Mouse (Mus musculus): ENCODE data around the gene Ext2.

Ext2 gene

DNA sequence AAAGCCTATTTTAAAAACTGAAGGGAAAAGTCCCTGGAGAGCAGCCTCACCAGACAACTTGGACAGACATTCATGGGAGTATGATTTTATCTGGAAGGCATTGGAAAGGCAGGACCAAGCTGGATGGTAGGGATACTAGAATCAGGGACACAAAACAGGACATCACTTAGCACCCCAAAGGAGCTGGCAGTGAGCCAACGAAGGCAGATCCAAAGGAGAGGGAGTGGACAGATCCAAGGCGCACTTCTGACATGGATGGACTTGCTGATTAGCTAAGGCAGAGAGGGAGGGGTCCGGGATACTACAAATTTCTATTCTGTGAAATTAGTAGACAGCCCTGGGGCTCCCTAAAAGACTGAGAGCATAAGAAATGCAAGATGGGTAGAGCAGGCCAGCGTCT lies 16.8 kb downstream of the Ext2 start:
- DNase-seq, result no peak

DNA sequence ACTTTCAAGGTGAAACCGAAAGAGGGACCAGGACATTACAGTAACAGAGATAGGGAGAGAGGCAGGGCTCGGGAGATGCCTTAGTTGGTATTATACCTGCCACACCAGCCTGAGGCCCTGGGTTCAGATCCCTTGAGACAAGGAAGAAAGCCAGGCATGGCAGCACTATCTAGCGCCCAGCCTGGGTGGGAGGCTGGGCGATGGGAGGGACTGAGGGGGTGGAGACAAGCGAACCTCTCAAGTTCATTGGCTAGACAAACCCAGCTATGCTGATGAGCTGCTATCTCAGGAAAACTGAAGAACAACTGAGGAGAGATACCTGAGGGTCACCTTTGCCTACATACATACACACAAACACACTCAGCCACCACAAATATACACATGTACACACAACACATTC lies 17.3 kb downstream of the Ext2 start:
- DNase-seq, result no peak

DNA sequence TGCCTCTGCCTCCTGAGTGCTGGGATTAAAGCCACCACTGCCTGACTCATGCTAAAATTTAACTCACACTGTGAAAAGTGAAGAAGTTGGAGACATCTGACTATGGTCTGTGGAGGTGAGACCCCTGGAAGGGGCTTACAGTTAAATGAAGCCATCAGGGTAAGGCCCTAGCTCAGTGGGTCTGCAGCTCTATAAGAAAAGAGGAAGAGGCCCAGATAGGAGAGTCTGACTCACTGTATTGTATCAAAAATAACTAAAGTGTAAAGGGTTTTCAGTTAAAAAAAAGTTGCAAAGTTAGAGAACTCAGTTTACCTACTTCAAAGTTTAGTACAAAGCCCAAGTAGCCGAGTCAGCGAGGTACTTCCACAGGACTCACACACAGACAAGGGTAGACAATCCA lies 19.4 kb downstream of the Ext2 start:
- DNase-seq, result no peak

DNA sequence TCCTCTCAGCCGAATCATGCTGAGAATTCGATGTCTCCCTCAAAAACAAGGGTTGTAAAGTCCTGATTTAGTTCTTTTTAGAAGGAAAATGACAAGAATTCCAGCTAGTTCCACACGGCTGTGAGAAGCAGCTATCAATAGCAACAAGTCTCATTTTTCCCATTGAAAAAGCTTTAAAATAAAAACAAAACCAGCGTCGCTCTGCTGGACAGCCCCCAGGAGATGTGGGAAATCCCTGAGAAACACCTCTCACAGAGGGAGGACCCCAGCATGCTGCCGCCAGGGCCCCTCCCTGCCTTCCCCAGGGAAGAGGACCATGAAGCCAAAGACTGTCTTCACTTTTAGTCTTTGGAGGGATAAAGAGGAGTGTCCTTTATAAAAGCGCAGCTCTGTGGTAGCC lies 21.3 kb downstream of the Ext2 start:
- no peak for DNase-seq

DNA sequence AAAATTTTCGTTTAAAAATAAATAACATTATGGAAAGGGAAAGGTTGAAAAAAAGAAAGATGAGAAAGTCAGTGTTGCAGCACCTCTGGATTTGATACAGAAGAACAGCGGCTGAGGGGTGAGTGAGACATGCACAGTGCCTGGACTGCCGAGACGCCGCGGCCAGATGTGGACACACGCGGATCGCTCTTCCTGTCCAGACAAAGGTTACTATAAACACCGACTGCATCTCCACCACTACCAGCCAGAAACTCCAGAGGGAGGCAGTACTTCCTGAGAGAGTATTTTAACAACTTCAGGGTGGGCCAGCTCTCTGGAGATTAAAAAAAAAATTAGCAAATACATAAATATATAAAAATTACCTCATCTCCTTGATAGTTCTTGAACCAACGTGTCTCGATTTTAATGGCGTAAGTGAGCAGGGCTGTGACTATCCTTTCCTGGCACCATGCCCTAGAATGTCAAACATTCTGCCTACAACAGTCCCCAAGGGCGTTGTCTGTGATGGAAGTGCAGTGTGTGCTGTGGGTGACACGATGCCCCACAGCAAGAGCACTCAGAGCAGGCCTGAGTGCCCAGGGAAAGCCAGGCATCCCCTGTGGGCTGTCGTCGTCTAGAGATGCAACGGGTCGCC lies 25.1 kb downstream of the Ext2 start:
- DNase-seq, result no peak

DNA sequence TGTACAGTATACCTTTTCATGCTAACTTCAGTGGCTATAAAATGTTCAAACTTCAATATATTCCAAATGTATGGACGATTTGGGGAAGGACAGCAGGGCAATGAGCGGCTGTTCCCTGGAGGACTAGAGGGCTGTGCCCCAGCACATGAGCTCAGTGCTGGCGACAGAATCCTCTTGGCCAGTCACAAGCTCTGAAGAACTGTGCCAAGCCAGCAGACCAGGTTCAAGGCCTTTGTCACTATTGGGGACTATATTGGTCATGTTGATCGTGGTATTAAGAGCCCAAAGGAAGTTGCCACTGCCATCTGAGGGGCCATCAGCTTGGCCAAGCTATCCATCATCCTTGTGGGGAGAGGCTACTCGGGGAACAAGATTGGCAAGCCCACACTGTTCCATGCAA lies 28.0 kb downstream of the Ext2 start:
- no peak for DNase-seq

DNA sequence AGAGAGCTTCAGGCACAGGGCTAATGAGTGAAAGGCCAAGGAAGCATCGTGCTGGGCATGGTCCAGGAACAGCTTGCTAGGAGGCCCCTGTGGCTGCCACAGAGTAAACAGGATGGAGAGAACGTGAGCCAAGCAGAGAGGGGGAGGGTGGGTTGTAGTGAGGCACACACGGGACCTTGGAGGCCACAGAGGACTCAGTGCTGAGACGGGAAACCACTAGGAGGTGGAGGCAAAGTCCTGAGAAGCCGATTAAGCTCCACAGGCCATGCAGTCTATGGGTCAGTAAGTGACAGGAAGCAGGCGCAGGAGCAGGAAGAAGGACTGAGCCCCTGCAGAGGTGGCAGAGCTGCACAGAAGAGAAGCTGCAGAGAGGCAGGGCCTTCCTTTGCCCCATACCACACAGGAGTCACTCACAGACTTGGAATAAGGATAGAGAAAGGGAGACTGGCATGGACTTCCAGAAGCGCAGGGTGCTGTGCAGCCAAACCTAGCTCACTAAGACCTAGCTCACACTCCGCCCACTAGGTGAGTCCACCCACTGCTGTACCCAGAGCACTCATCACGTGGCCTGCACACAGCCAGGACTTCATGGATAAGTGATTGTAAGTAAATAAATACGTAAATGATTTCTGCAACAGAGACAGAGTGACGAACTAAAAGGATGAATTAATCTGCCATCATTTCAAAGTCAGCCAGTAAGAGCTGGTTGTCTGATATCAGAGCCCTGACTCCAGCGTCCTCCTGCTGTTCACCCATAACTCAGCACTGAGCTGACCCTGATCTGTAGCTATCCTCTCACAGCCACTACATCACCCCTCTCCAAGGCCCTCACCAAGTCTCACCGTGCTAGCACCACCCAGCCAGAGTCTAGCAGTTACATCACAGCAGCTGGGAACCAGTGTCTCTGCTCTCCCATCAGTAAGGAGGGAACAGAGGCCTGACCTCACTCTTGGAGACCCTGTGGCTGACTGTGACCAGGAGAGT lies 30.6 kb downstream of the Ext2 start:
- peak; percentile 99 for DNase-seq

DNA sequence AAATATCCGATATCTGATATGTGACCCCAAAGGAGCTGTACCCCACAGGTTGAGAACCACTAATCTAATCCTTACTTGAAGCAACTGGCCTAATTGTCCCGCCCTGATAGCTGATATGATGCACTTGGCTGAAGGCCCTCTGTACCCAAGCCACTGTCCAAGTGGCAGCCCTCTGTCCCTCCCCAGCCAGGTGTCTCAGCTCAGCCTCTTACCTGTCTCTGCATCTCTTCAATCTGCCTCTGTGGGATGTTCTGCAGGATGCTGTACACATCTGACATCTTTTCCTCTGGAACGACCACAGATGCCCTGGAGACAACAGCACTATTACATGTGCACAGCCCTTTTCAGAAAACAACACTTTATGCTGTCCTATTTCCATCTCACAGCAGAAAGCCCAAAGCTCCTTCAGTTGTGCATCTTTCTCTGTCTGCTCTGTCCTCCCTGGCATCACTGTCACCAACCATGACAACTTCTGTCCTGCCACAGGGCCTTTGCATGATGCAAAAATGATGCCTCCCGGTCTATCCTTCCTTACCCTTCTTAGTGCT lies 31.5 kb downstream of the Ext2 start:
- no peak for DNase-seq

DNA sequence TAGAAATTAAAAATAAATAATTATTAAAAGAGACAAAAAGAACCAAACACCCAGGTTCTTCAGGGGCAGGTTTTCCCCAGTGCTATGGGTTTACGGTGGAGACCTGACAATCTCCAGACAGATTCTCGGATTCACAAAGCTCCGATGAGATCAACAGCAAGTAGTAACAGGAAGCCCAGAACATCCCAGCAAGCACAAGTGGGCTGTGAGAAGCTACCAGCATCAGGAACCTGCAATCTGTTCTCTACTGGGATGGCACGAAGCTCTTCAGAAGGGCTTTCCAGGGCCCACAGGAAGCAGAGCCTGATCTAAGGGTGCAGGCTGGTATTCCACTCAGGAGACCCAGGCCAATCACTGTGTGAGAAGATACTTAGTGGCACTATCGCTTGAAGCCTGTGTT lies 33.8 kb downstream of the Ext2 start:
- no peak for DNase-seq

DNA sequence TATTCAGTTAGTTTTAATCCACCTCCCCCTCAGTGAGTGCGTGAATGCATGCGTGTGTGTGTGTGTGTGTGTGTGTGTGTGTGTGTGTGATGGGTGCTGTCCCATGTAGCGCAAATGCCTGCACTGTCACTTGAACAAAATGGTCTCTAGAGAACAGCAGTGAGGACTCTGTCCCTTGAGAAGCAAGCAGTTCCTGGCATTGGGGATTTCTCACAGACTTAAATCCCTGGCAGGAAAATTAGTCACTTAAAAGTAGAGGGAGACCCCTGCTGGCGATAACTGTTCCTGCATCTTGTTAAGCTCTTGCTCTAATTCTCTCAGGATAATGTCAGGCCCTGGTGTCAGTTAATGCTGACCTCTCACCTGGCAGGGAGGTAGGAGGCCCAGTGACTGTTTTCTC lies 36.2 kb downstream of the Ext2 start:
- DNase-seq, result no peak

DNA sequence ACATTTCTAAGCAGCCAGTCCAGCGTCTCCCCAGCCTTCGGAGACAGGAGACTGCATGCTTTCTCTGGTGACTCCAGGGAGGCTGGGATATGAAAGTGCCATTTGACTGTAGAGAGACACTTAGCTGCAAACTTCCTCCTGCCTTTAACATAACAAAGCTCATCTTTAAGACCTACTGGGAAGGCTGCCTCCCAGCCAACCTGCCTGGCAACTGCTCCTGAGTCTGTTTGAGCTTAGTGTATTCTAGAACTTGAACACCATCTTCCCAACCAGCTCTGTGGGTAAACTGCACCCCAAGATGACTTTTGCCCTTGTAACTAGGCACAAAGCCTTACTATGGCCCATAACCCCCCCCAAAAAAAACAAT lies 37.0 kb downstream of the Ext2 start:
- DNase-seq, result no peak

DNA sequence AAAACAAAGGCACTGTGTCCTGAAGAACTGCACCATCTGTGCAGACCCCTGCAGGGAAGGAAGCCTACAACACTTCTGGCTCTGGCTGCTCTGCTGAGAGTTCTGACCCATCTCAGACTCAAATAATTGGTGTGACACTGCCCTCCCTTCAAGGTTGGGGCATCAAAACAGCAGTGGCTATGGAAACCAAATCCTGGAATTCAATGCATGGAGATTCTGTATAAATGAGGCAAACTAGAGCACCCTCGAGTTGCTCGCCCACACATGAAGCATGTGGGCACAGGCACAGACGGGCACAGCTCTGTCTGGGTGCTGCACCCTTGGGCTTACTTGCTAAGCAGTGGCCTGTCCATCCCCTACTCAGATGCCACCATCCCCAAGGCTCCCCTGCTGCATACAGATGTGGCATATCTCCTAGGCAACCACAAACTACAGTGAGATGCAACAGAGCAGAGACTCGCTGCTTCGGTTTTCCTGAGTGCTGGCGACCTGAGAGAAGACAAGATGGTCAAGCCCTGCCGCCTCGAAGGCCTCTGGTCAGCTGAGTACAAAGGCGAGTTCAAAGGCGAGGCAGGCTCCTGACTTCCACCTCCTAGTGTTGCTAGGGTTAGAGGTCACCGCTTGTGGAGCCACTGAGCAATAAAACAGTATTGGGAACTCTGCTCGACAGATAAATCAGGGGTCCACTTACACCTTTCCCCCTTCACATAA lies 37.5 kb downstream of the Ext2 start:
- no peak for DNase-seq

DNA sequence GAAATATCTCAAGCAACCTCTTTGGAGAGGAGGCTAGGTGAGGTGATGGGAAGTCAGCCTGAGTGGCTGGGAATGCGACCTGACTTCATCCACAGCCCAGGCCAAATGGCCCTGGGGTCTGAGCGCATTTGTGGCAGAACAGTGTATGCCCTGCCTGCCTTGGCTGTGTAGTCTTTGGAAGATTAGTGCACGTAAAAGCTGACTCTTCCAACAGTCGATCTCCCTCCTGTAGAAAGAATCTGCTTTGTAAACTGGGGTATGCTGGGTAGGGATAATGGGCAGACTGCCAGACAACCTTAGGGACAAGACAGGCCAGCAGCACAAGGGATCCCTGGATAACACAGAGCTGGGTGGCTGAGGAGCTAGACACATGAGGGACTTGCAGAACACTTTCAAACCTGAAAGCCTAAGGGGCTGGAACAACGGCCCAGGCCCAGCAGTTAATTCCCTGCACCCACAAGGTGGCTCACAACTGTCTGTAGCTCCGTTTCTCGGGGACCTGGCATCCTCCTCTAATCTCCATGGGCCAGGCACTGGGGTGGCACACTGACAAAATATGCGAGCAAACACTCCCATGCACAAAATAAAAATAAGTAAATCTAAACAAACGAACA lies 38.3 kb downstream of the Ext2 start:
- no peak for DNase-seq

DNA sequence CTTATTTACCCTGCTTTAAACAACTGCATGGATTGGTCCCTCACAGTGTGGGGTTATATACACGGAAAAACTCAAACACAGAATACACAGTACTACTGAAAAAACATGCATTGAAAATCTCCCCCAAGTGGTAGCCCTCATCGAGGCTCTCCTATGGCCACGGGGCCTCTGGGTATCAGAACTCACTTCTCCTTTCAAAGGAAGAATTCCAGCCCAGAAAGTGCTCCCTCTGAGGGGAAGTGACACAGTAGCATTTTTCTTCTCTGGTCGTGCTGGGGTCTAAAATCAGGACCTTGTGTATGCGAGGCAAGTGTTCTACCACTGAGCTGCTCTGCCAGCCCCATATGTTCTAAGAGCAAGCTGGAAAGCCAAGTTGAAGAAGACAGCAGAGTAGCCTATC lies 39.7 kb downstream of the Ext2 start:
- DNase-seq, result no peak

DNA sequence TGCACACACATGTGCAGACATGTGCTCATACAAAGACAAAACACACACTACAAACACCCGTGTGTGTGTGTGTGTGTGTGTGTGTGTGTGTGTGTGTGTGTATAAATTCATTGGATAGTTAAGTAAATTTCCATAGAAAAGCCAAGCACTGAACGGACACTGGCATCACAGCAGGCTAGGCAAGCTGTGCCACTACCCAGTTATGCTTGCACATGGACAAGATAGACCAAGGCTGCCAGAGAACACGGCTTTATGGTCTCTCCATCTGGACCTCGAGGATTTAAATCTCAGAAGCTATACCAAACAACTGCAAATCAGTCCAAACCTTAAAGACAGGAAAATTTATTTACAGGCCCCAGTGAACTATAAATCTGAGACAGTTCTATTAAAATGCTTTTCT lies 40.2 kb downstream of the Ext2 start:
- DNase-seq, result no peak

DNA sequence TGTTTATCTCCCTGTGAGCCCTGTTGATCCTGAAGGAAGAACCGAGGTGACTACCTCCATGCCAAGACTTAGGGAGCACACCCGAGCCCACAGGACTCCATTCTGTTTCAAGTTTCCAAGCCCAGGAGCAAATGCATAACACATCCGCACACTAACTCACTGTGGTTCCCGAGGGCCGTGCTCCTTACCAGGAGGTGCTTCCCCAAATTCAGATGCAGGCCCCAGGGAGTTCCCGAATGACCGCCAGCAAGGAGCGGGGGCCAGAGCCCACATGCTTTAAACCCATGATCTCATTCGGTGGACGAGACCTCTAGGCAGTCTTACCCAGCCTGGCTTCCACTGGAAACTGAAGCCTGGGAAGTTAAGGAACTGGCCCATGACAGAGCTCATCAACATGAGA lies 41.8 kb downstream of the Ext2 start:
- peak; percentile 93 for DNase-seq

DNA sequence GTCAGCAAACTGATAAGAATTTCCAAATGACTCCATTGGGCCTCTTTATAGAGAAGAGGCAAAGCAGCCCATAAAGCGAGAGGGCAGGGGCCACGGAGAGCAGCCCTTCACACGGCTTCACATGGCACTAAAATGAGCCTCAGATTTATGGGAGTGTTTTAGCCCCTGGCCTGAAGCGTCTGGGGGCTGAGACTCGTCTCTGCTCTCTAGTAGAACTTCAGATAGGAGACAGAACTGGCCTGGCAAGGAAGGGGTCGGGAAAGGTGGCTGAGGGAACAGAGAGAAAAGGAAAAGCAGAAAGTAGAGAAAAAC lies 42.5 kb downstream of the Ext2 start:
- no peak for DNase-seq

DNA sequence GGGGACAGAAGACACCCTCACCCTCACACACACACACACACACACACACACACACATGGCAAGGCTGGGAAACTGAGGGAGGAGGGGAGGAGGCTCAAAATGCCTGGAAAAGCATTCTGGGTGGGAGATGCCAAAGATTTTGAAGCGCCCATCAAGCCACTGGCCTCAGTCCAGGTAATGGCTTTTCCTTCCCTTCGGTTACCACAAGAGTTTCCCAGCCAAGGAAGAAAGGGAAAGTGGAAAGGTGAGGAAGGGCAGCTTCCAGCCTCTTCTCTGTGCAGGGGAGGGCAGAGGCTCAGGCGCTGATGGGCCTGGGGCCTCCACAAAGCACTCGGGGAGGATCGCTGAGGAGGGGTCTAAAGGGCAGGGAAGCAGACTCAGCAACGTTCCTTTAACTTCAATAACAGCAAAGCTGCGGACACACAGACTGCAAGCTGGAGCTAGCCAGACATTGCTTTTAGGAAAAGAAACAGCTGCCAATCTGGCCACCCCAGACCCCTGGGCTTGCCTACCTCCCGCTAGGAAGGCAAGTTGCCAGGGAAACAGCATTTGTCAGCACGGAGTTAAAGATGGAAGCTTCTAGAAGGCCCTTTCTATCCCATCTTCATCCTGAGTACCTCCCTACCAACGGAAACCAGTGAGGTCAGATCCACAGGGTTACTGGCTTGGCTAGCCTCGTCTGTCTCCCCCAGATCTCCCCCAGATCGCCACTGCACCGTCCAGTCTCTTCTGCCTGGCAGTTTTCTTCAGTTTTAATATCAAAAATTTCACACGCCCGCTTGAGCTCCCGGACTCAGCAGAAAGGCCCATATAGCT lies 43.1 kb downstream of the Ext2 start:
- peak; percentile 78 for DNase-seq

DNA sequence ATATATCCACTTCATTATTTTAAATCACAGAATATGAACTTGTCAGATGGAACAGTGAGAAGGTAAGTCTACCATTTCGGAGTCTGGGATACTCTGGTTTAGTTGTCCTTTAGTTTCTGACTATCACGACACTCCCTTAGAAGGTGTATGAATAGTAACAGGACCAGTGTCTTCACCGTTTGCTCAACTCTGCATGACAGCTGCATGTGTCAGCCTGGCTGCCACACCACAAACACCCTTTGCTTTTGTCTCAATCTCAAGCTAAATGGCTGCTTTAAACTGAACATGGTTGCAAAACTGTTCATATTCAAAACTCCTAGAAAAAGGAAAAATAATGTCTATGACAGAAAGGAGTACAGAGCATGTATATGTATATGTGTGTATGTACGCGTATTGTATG lies 43.8 kb downstream of the Ext2 start:
- no peak for DNase-seq

DNA sequence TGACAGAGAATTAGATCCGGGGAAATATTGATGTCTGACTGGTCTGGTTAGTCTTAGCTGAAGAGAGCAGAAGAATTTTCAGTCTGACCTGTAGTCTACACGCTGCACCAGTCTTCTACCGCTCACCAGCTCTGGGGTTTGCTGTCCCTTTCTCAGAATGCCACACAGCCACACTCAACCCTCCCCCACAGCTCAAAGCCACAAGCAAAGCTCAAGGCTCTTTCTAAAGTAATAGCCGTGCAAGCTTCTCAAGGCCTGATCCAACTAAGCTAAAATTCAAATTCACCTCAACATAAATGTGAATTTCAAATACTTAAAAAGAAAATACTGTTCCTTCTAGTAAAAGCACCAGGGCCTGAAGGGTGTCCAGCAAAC lies 45.3 kb downstream of the Ext2 start:
- DNase-seq, result no peak

DNA sequence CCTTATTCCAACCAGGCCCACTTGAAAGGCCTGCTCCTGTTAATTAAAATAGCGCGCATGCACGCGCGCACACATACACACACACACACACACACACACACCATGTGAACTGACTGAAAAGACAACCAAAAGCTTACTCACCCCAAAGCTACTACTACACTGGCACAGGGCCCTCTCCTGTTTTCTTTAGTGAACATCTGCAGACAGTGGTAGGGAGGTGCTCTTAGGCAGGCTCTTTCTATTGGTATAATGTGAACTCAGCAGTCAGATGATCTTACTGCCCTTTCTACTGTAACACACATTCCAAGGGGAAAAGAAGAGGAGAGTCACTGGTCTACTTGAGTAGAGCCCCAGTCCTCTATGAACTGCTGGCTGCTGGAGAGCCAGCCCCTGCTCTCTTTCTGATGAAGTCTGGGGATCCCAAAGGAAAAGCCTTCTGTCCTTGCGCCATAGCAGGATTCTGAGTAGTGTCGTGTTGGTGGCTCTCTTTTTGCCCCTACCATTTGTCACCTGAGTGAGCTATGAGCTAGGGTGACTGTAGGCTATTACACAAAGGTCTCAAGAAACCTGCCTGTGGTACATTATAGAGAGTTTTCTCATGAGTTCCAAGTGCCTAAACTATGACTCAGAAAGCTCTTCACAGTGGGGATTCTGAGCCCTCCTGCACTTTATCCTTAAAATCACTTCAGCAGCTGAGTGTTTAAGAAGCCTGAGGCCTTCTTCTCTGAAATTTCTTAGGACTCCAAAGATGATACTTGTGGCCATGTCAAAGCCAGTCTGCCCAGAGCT lies 45.9 kb downstream of the Ext2 start:
- peak; percentile 80 for DNase-seq

DNA sequence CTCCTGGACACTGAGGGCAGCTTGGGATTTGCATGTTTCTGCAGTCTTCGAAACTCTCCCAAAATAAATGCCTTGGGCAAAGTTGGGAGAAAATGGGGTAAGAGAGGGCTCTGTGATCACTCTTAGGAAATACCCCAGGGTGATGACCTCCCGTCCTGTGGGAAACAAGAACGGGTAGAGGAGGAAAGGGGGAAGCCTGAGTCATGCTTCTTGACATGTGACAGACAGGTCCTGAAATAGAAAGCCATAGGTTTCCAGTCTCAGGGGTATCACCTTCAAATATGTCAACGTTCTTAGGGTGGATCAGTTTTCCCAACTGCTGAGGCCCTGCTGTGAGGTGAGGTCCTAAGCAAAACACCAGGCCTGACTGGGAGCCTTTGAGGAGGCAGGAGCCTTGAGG lies 46.9 kb downstream of the Ext2 start:
- DNase-seq, result peak; percentile 89

Data from heart, adult 11 months (tissue).